Mouse (Mus musculus): Measurements from ENCODE around the gene Apba2. TPM values are rescaled to one million over a fixed set of nuclear protein-coding genes. Genes with fewer than 3 reads are reported as not detected.

Apba2 gene
- polyA plus RNA-seq, 1 experiment from 2014 or later, result 6.8 TPM

- peaks cover 7% of the 10 kb centered on the region; the same call in 1 of the 2 replicates for H3K9me3 ChIP-seq
- no peaks in the 10 kb centered on the region for H3K36me3 ChIP-seq
- H3K27me3 ChIP-seq, result no peaks in the 10 kb centered on the region
- no peak overlapping the region for H3K9ac ChIP-seq (replicated peaks)
- H3K4me2 ChIP-seq, result no peak overlapping the region
- H3K27ac ChIP-seq, result no peak overlapping the region
- 67% methylated on average over 11 of the region's 11 CpGs for WGBS
- no peaks in the 10 kb centered on the region for H3K4me1 ChIP-seq (replicated peaks)
- no peak for ATAC-seq (ENCODE audit: insufficient number of reproducible peaks, insufficient read depth, low FRiP score, low TSS enrichment, low read depth)
- H3K4me3 ChIP-seq (replicated peaks), result no peak overlapping the region
Observed at GRCm38 (mm10) chr7:64588636-64589389, 87.3 kb downstream of the Apba2 start.

DNA sequence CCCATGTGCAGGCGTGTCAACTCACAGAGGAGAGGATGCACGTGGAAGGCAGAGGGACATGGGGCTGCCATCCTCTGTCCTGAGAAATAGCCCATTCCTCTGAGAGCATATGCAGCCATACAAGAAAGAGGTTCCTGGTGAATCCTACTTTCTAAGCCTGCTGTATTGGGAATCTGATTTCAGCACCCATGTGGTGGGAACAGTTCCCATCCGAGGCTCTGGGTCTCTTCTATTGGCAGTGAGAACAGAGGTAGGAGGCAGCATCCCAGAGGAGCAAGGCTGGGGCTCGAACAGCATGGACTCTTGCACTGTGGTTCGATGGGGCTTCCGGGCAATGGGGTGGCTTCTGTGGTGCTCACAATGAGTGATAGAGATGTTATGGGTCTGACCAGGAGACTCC, 93.8 kb downstream of the Apba2 start:
- WGBS, result 65% methylated on average over 6 of the region's 6 CpGs
- Histone ChIP-seq H3K27me3 (no peaks in the 10 kb centered on the region), H3K27ac (no peak overlapping the region), H3K4me3 (replicated peaks) (no peak overlapping the region), H3K36me3 (no peaks in the 10 kb centered on the region), H3K9ac (replicated peaks) (no peak overlapping the region), H3K9me3 (peaks cover 7% of the 10 kb centered on the region; the same call in 1 of the 2 replicates), H3K4me2 (no peak overlapping the region), H3K4me1 (replicated peaks) (no peaks in the 10 kb centered on the region)
- no peak for ATAC-seq (ENCODE audit: insufficient number of reproducible peaks, insufficient read depth, low FRiP score, low TSS enrichment, low read depth)

DNA sequence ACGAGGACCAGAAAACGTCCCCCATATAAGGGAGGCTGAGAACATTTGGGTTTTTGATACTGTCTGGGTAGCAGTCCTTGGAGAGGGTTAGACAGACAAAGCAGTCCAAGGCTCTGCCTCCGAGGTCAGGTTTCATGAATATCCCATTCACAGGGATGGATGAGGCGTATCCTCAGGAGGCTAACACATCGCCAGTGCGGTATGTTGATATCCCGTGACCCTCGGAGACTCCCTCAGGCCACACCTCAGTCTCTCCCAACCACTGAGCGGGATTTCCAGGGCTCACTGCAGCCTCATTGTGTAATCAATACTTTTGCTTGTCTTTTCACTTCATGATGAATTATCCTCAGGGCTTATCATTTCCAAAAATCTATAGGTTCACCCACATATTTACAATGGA, 95.1 kb downstream of the Apba2 start:
- H3K36me3 ChIP-seq, result no peaks in the 10 kb centered on the region
- 83% methylated on average over 9 of the region's 9 CpGs for WGBS
- no peak overlapping the region for H3K4me3 ChIP-seq (replicated peaks)
- H3K27ac ChIP-seq, result no peak overlapping the region
- no peak for ATAC-seq (ENCODE audit: insufficient number of reproducible peaks, insufficient read depth, low FRiP score, low TSS enrichment, low read depth)
- H3K9ac ChIP-seq (replicated peaks), result no peak overlapping the region
- H3K27me3 ChIP-seq, result no peaks in the 10 kb centered on the region
- 0 out of 2 replicates have a peak, but pooled peaks cover under 1% of the 10 kb centered on the region for H3K9me3 ChIP-seq
- no peaks in the 10 kb centered on the region for H3K4me1 ChIP-seq (replicated peaks)
- H3K4me2 ChIP-seq, result no peak overlapping the region

DNA sequence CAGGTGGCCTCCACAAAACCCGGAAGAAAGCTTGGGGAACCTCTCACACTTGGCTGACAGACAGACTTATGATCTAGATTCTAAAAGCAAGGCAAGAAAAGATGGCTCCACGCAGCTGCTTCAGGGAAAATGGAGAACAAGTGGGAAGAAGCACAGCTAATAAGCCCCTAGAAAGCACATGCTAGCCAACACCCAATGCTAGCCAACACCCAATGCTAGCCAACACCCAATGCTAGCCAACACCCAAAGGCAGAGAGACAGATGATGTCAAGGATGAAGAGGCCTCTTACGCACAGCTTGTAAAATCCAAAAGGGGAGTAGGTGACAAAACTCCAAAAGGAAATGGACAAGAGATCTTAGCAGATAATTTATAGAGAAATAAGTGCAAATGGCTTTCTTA, 108.4 kb downstream of the Apba2 start:
- no peak overlapping the region for H3K27ac ChIP-seq
- H3K4me1 ChIP-seq (replicated peaks), result no peaks in the 10 kb centered on the region
- H3K9me3 ChIP-seq, result no peaks in the 10 kb centered on the region
- no peak overlapping the region for H3K9ac ChIP-seq (replicated peaks)
- WGBS, result 88% methylated on average over 3 of the region's 3 CpGs
- H3K4me2 ChIP-seq, result no peak overlapping the region
- H3K27me3 ChIP-seq, result no peaks in the 10 kb centered on the region
- no peaks in the 10 kb centered on the region for H3K36me3 ChIP-seq
- no peak for ATAC-seq (ENCODE audit: insufficient number of reproducible peaks, insufficient read depth, low FRiP score, low TSS enrichment, low read depth)
- H3K4me3 ChIP-seq (replicated peaks), result no peak overlapping the region

- no peak overlapping the region for H3K27ac ChIP-seq
- H3K36me3 ChIP-seq, result no peaks in the 10 kb centered on the region
- no peak for ATAC-seq (ENCODE audit: insufficient number of reproducible peaks, insufficient read depth, low FRiP score, low TSS enrichment, low read depth)
- H3K9ac ChIP-seq (replicated peaks), result no peak overlapping the region
- H3K27me3 ChIP-seq, result no peaks in the 10 kb centered on the region
- H3K9me3 ChIP-seq, result no peaks in the 10 kb centered on the region
- H3K4me1 ChIP-seq (replicated peaks), result no peaks in the 10 kb centered on the region
- WGBS, result 70% methylated on average over 4 of the region's 4 CpGs
- H3K4me3 ChIP-seq (replicated peaks), result no peak overlapping the region
- no peak overlapping the region for H3K4me2 ChIP-seq
Observed at GRCm38 (mm10) chr7:64610875-64611274, 109.4 kb downstream of the Apba2 start.

- 91% methylated on average over 4 of the region's 4 CpGs for WGBS
- H3K4me1 ChIP-seq (replicated peaks), result no peaks in the 10 kb centered on the region; the same call in 1 of the 2 replicates
- no peaks in the 10 kb centered on the region for H3K9me3 ChIP-seq
- H3K27ac ChIP-seq, result no peak overlapping the region
- no peak overlapping the region for H3K4me2 ChIP-seq
- H3K9ac ChIP-seq (replicated peaks), result no peak overlapping the region
- H3K4me3 ChIP-seq (replicated peaks), result no peak overlapping the region
- no peak for ATAC-seq (ENCODE audit: insufficient number of reproducible peaks, insufficient read depth, low FRiP score, low TSS enrichment, low read depth)
- no peaks in the 10 kb centered on the region for H3K36me3 ChIP-seq
- H3K27me3 ChIP-seq, result no peaks in the 10 kb centered on the region
Observed at GRCm38 (mm10) chr7:64619261-64619660, 117.8 kb downstream of the Apba2 start.

GRCm38 (mm10) chr7:64626494-64626893, 125.0 kb downstream of the Apba2 start:
- Histone ChIP-seq H3K27me3 (no peaks in the 10 kb centered on the region), H3K4me3 (replicated peaks) (no peak overlapping the region), H3K36me3 (no peaks in the 10 kb centered on the region), H3K9me3 (0 out of 2 replicates have a peak, but pooled peaks cover 5% of the 10 kb centered on the region), H3K4me2 (no peak overlapping the region), H3K4me1 (replicated peaks) (peaks cover 8% of the 10 kb centered on the region), H3K27ac (no peak overlapping the region), H3K9ac (replicated peaks) (no peak overlapping the region)
- 62% methylated on average over 8 of the region's 8 CpGs for WGBS
- no peak for ATAC-seq (ENCODE audit: insufficient number of reproducible peaks, insufficient read depth, low FRiP score, low TSS enrichment, low read depth)

DNA sequence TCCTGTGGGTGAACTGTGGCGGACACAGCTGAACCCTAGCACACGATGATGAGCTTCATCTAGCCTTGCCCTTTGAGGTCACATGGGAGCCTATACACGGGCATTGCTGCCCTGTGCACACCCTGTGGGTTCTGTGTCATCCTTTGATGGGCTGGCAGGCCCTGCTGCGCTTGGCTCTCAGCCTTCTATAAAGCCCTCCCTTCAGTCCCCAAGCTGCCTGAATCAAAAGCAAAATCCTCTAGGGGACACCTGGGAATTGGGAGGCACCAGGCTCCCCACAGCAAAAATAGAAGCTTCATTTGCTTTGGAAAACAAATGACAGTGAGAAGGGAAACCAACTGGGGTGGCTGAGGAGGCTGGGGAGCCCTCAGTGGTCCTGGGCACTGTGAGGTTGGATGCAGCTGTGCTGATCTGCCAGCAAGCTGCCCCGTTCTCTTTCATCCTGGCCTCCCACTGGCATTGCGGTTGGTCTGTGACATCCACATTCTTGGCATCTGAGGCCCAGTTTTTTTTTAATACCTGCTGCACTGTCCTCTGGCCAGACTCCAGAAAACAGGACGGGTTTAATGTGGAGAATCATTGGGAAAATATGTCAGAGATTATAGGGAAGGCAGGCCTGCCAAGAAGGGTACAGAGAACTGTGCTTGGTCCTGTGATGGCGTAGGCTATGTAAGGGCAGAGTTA, 126.6 kb downstream of the Apba2 start:
- Histone ChIP-seq H3K27ac (no peak overlapping the region), H3K4me2 (no peak overlapping the region), H3K4me3 (replicated peaks) (no peak overlapping the region), H3K4me1 (replicated peaks) (peaks cover 24% of the 10 kb centered on the region), H3K36me3 (no peaks in the 10 kb centered on the region), H3K9me3 (0 out of 2 replicates have a peak, but pooled peaks cover 5% of the 10 kb centered on the region), H3K27me3 (no peaks in the 10 kb centered on the region), H3K9ac (replicated peaks) (no peak overlapping the region)
- ATAC-seq (ENCODE audit: insufficient number of reproducible peaks, insufficient read depth, low FRiP score, low TSS enrichment, low read depth), result no peak
- 72% methylated on average over 8 of the region's 8 CpGs for WGBS

- H3K4me2 ChIP-seq, result no peak overlapping the region
- ATAC-seq (ENCODE audit: insufficient number of reproducible peaks, insufficient read depth, low FRiP score, low TSS enrichment, low read depth), result no peak
- 0 out of 2 replicates have a peak, but pooled peaks cover 5% of the 10 kb centered on the region for H3K9me3 ChIP-seq
- H3K4me1 ChIP-seq (replicated peaks), result peaks cover 32% of the 10 kb centered on the region
- 86% methylated on average over 6 of the region's 6 CpGs for WGBS
- no peaks in the 10 kb centered on the region for H3K36me3 ChIP-seq
- H3K27ac ChIP-seq, result no peak overlapping the region
- no peaks in the 10 kb centered on the region for H3K27me3 ChIP-seq
- H3K4me3 ChIP-seq (replicated peaks), result no peak overlapping the region
- no peak overlapping the region for H3K9ac ChIP-seq (replicated peaks)
Observed at GRCm38 (mm10) chr7:64630697-64631096, 129.2 kb downstream of the Apba2 start.

- no peaks in the 10 kb centered on the region for H3K36me3 ChIP-seq
- H3K4me2 ChIP-seq, result no peak overlapping the region
- peaks cover 32% of the 10 kb centered on the region for H3K4me1 ChIP-seq (replicated peaks)
- H3K4me3 ChIP-seq (replicated peaks), result no peak overlapping the region
- H3K9ac ChIP-seq (replicated peaks), result no peak overlapping the region
- 0 out of 2 replicates have a peak, but pooled peaks cover 5% of the 10 kb centered on the region for H3K9me3 ChIP-seq
- peak overlapping the region; percentile 83 for H3K27ac ChIP-seq
- ATAC-seq (ENCODE audit: insufficient number of reproducible peaks, insufficient read depth, low FRiP score, low TSS enrichment, low read depth), result no peak
- H3K27me3 ChIP-seq, result no peaks in the 10 kb centered on the region
- WGBS, result 52% methylated on average over 6 of the region's 6 CpGs
Observed at GRCm38 (mm10) chr7:64631131-64631530, 129.6 kb downstream of the Apba2 start.

- Histone ChIP-seq H3K27ac (peak overlapping the region; percentile 83), H3K9ac (replicated peaks) (no peak overlapping the region), H3K9me3 (0 out of 2 replicates have a peak, but pooled peaks cover 2% of the 10 kb centered on the region), H3K27me3 (no peaks in the 10 kb centered on the region), H3K36me3 (no peaks in the 10 kb centered on the region), H3K4me2 (no peak overlapping the region), H3K4me1 (replicated peaks) (peaks cover 32% of the 10 kb centered on the region), H3K4me3 (replicated peaks) (no peak overlapping the region)
- 28% methylated on average over 6 of the region's 6 CpGs for WGBS
- peak; percentile 75 for ATAC-seq (ENCODE audit: insufficient number of reproducible peaks, insufficient read depth, low FRiP score, low TSS enrichment, low read depth)
Observed at GRCm38 (mm10) chr7:64631781-64632351, 130.4 kb downstream of the Apba2 start.
